Mouse (Mus musculus) midbrain, postnatal 0 days (tissue): ENCODE results near the gene Atl2. TPM values are rescaled to one million over a fixed set of nuclear protein-coding genes. Genes with fewer than 3 reads are reported as not detected.
A peak's percentile ranks its signal among the peaks of the same experiment; 100 is the strongest.

Experiments
- ATAC-seq: fragments of 200-750 bp; cut with Nextera tagmentation; 2 replicates; pipeline ENCODE4 v1.8.0; 2017; ENCODE audit warnings: moderate number of reproducible peaks, mild to moderate bottlenecking, moderate TSS enrichment, moderate library complexity; ENCODE audit not compliant: low FRiP score
- DNase-seq: peaks from one replicate; pipeline ENCODE4 v3.0.0-alpha.2; 2015; ENCODE audit warnings: low spot score
- H3K27ac ChIP-seq: fragments of 300-500 bp; sonication (generic); 2 replicates; pipeline ENCODE4 v1.5.1; 2014; ENCODE audit warnings: low read depth, mild to moderate bottlenecking, low read length, mixed read lengths
- H3K27me3 ChIP-seq: fragments of 300-500 bp; sonication (generic); 2 replicates; pipeline ENCODE4 v1.6.1; 2014; ENCODE audit warnings: low read length, control low read depth, mixed read lengths; ENCODE audit not compliant: insufficient read depth
- H3K36me3 ChIP-seq: fragments of 300-500 bp; sonication (generic); 2 replicates; pipeline ENCODE4 v1.6.1; 2014; ENCODE audit warnings: low read length, control low read depth, mixed read lengths; ENCODE audit not compliant: insufficient read depth
- H3K4me1 ChIP-seq: fragments of 300-500 bp; sonication (generic); 2 replicates; pipeline ENCODE4 v1.6.1; 2014; ENCODE audit warnings: mild to moderate bottlenecking, control low read depth, antibody characterized with exemption, low read length, mixed read lengths; ENCODE audit not compliant: insufficient read depth
- H3K4me2 ChIP-seq: fragments of 300-500 bp; sonication (generic); 2 replicates; pipeline ENCODE4 v1.6.1; 2014; ENCODE audit warnings: low read depth, mild to moderate bottlenecking, low read length, mixed read lengths; ENCODE audit not compliant: poor library complexity, severe bottlenecking
- H3K4me3 ChIP-seq: fragments of 300-500 bp; sonication (generic); 2 replicates; pipeline ENCODE4 v1.5.1; 2014; ENCODE audit warnings: low read depth, mild to moderate bottlenecking, low read length, moderate library complexity
- H3K9ac ChIP-seq: fragments of 300-500 bp; sonication (generic); replicated peaks from 2 replicates; pipeline ENCODE4 v1.6.1; 2014; ENCODE audit warnings: mild to moderate bottlenecking, low read length, moderate library complexity, mixed read lengths; ENCODE audit not compliant: poor library complexity, severe bottlenecking
- H3K9me3 ChIP-seq: fragments of 300-500 bp; sonication (generic); 2 replicates; pipeline ENCODE4 v1.6.1; 2016; ENCODE audit warnings: low read length, control low read depth
- CTCF ChIP-seq: IDR thresholded peaks from 2 replicates; pipeline ENCODE4 v1.5.1; 2016; ENCODE audit warnings: antibody characterized with exemption, mild to moderate bottlenecking
- WGBS: fragments of 180-500 bp; shearing (Covaris S2); extraction: QIAGEN DNeasy Blood & Tissue Kit; methylation state at CpG from one replicate; pipeline ENCODE4 v1.1.7; 2014; 5-methylcytosine and 5-hydroxymethylcytosine counted together
- polyA plus RNA-seq: library from polyadenylated mRNA; unstranded; fragments of >200 nt; fragmentation: Nextera tagmentation; extraction: Ambion mirVana; gene quantifications from 2 replicates; pipeline ENCODE4 v1.2.1, GENCODE M21; 2015
- total RNA-seq: library from RNA; depleted of rRNA; stranded (reverse); fragments of >200 nt; gene quantifications from 2 replicates; pipeline ENCODE4 v1.2.3, GENCODE M21; 2014

The Atl2 gene
- total and polyA plus RNA-seq, 2 experiments from 2014 or later, result 29.4 to 31.0 TPM

DNA sequence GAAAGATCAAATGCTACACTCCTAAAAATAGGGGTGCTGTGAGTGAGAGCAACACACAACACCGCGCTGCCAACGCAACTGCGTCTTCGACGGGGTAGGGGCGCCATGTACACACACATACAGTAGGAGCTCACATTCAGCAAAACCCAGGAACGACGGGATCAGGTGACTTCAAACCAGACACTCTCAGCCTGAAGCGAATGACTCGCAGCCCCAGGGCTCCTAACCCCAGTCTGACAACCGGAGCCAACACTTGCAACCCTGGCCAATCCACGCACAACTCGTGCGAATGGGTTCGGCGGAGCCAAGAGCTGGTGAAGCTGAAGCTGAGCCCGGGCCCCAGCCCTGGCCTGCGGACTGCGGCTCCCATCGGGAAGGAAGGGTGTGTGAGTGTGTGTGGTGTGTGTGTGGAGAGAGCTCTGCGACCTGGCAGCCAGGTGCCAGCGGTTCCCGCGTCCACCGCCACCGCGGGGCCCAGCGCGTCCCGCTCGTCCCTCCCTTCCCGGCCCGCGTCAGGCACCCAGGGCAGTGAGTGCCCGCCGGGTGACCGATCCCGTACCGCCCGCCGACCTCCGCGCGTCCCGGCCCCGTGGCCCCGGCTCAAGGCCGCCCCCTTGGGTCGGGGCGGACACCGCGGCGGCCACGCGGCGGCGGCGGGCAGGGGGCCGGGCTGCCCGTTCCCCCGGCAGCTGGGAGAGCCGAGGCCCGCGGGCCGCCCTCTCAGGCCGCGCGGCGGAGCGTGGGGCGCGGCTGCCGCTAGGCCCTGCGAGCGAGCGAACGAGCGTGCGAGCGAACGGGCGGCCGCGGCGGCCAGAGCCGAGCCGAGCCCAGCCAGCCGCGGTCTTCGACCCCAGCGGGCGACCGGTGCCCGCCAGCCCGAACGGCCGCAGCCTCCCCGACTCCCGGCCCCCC is 696 bp downstream of the Atl2 start:
- Histone ChIP-seq H3K27ac (peak overlapping the region; percentile 88), H3K9me3 (no peaks in the 10 kb centered on the region), H3K4me3 (peak overlapping the region; percentile 95), H3K4me2 (peak overlapping the region; percentile 78), H3K4me1 (peaks cover 9% of the 10 kb centered on the region), H3K27me3 (0 out of 2 replicates have a peak, but pooled peaks cover 5% of the 10 kb centered on the region), H3K36me3 (no peaks in the 10 kb centered on the region), H3K9ac (peak overlapping the region; percentile 93)
- peak; percentile 55 for TF ChIP-seq CTCF
- peak; percentile 79 for DNase-seq
- under 1% methylated on average over 69 of the region's 100 CpGs for WGBS
- ATAC-seq, result peak; percentile 77

DNA sequence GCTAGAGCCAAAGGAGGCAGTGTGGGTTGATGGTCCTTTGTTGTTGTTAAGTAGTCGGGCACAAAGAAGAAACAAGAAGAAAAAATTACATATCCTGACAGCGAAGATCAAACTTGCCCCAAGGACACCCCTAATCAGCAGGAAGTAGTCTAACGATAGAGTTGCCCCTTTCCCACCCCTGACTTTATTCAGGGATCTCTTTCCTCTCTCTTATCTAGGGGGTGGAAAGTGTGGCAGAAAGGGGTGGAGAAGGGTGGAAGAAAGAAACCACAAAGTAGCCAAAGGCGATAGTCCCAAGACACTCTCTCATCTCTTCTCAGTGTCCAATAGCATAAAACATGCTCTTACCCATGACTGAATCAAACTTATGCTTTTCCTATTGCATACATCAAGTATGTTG is 1.9 kb downstream of the Atl2 start:
- Histone ChIP-seq H3K36me3 (no peaks in the 10 kb centered on the region), H3K27me3 (0 out of 2 replicates have a peak, but pooled peaks cover 5% of the 10 kb centered on the region), H3K27ac (no peak overlapping the region), H3K4me3 (peak overlapping the region; percentile 95; the same call in 1 of the 2 replicates), H3K4me2 (peak overlapping the region; percentile 78), H3K9ac (no peak overlapping the region), H3K4me1 (peaks cover 9% of the 10 kb centered on the region), H3K9me3 (no peaks in the 10 kb centered on the region)
- 63% methylated on average over 4 of the region's 4 CpGs for WGBS
- DNase-seq, result no peak
- no peak for ATAC-seq
- TF ChIP-seq CTCF, result no peak

GRCm38 (mm10) chr17:79891944-79892343 is 4.0 kb downstream of the Atl2 start:
- no peaks in the 10 kb centered on the region for H3K27me3 ChIP-seq
- ATAC-seq (no peak), DNase-seq (no peak)
- no peaks in the 10 kb centered on the region for H3K9me3 ChIP-seq
- WGBS, result 54% methylated on average over 7 of the region's 7 CpGs
- no peaks in the 10 kb centered on the region for H3K36me3 ChIP-seq
- TF ChIP-seq CTCF, result no peak; the same call in 1 of the 2 replicates
- no peak overlapping the region for H3K9ac ChIP-seq
- H3K4me2 ChIP-seq, result no peak overlapping the region
- H3K4me3 ChIP-seq, result no peak overlapping the region
- peaks cover 9% of the 10 kb centered on the region for H3K4me1 ChIP-seq
- no peak overlapping the region for H3K27ac ChIP-seq

DNA sequence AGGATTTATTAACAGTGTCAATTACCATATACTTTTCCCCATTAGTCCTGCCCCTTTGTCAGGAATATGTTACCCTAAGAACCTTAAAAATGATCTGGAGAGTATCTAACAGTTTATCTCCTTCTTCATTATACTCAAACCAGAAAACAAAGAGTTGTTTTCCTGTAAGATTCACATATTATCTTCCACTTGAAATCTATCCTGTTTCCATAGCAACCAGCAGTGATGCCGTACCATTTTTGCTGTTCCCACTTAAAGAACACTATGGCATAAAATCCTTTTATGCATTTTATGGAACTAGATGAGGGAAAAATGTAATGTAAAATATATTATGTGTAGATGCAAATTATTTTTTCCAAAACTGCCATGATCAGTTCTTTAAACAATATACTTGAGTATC is 8.0 kb downstream of the Atl2 start:
- no peak for TF ChIP-seq CTCF
- Histone ChIP-seq H3K27ac (no peak overlapping the region), H3K36me3 (no peaks in the 10 kb centered on the region), H3K4me3 (no peak overlapping the region), H3K4me1 (no peaks in the 10 kb centered on the region; the same call in 1 of the 2 replicates), H3K9ac (no peak overlapping the region), H3K9me3 (no peaks in the 10 kb centered on the region), H3K4me2 (no peak overlapping the region), H3K27me3 (no peaks in the 10 kb centered on the region)
- no peak for ATAC-seq
- no peak for DNase-seq
- WGBS, result 11% methylated on average over 1 of the region's 1 CpGs

- 61% methylated on average over 4 of the region's 4 CpGs for WGBS
- no peak for TF ChIP-seq CTCF
- ATAC-seq, result no peak
- no peak overlapping the region for H3K4me3 ChIP-seq
- H3K4me2 ChIP-seq, result no peak overlapping the region
- H3K36me3 ChIP-seq, result no peaks in the 10 kb centered on the region
- no peak overlapping the region for H3K9ac ChIP-seq
- no peak overlapping the region for H3K27ac ChIP-seq
- H3K27me3 ChIP-seq, result no peaks in the 10 kb centered on the region
- H3K9me3 ChIP-seq, result no peaks in the 10 kb centered on the region
- H3K4me1 ChIP-seq, result no peaks in the 10 kb centered on the region
- no peak for DNase-seq
Observed at GRCm38 (mm10) chr17:79883198-79883597, 12.7 kb downstream of the Atl2 start.

- ATAC-seq (no peak), DNase-seq (no peak)
- TF ChIP-seq CTCF, result no peak
- H3K4me1 ChIP-seq, result no peaks in the 10 kb centered on the region
- H3K27me3 ChIP-seq, result no peaks in the 10 kb centered on the region
- no peak overlapping the region for H3K27ac ChIP-seq
- H3K36me3 ChIP-seq, result 0 out of 2 replicates have a peak, but pooled peaks cover 12% of the 10 kb centered on the region
- H3K9me3 ChIP-seq, result no peaks in the 10 kb centered on the region
- no peak overlapping the region for H3K4me2 ChIP-seq
- H3K9ac ChIP-seq, result no peak overlapping the region
- 85% methylated on average over 5 of the region's 5 CpGs for WGBS
- no peak overlapping the region for H3K4me3 ChIP-seq
Observed at GRCm38 (mm10) chr17:79865027-79865426, 30.9 kb downstream of the Atl2 start.
